Mouse (Mus musculus) CH12.LX (cell line): ENCODE data around the gene Yap1. TPM values are rescaled to one million over a fixed set of nuclear protein-coding genes. Genes with fewer than 3 reads are reported as not detected.

Experiments
- DNase-seq: peaks from one replicate; pipeline ENCODE4 v3.0.0-alpha.2; 2013; ENCODE audit errors: extremely low read depth
- H3K27ac ChIP-seq: 2 replicates; pipeline ENCODE4 v1.5.1; 2012; ENCODE audit warnings: low read depth, mild to moderate bottlenecking, control low read depth, moderate library complexity; ENCODE audit not compliant: insufficient read depth
- H3K27me3 ChIP-seq: replicated peaks from 2 replicates; pipeline ENCODE3; 2012; ENCODE audit warnings: inconsistent platforms
- H3K36me3 ChIP-seq, 2 experiments: replicated peaks in 1 of 2; 2 replicates each; pipeline versions ENCODE3 to v1.6.1; 2012; ENCODE audit warnings: inconsistent platforms in 1 of 2, low read length in 1 of 2, mild to moderate bottlenecking in 1 of 2, mixed read lengths in 1 of 2, moderate library complexity in 1 of 2; ENCODE audit not compliant: control insufficient read depth in 1 of 2, insufficient read depth in 1 of 2
- H3K4me1 ChIP-seq, 2 experiments: 2 replicates each; pipeline ENCODE4 v1.6.1; 2012; ENCODE audit warnings: inconsistent platforms in 1 of 2, moderate library complexity in 1 of 2; ENCODE audit not compliant: insufficient read depth in 2 of 2, control insufficient read depth in 1 of 2
- H3K4me2 ChIP-seq: 2 replicates; pipeline ENCODE4 v1.6.1; 2012; ENCODE audit warnings: low read depth, mild to moderate bottlenecking, control low read depth; ENCODE audit not compliant: poor library complexity, insufficient read depth, severe bottlenecking
- H3K4me3 ChIP-seq, 3 experiments: fragments of 150-350 bp in 1 of 3; sonication (generic) in 1 of 3; replicated peaks in 1 of 3; 2 replicates each; pipeline versions ENCODE3 to v1.5.1; 2011 to 2012; ENCODE audit warnings: low read depth in 2 of 3, low read length in 2 of 3, mild to moderate bottlenecking in 2 of 3, moderate library complexity in 2 of 3, control low read depth in 1 of 3, improper control_type of control experiment in 1 of 3, inconsistent platforms in 1 of 3, mixed read lengths in 1 of 3; ENCODE audit not compliant: poor library complexity in 1 of 3
- H3K79me2 ChIP-seq: replicated peaks from 2 replicates; pipeline ENCODE4 v1.6.1; 2012; ENCODE audit warnings: mild to moderate bottlenecking, moderate library complexity; ENCODE audit not compliant: control insufficient read depth, poor library complexity, insufficient read depth, severe bottlenecking; ENCODE audit errors: extremely low read depth
- H3K9ac ChIP-seq: 2 replicates; pipeline ENCODE4 v1.6.1; 2012; ENCODE audit warnings: low read depth, mild to moderate bottlenecking, control low read depth, moderate library complexity; ENCODE audit not compliant: insufficient read depth
- H3K9me3 ChIP-seq: replicated peaks from 2 replicates; pipeline ENCODE3; 2012; ENCODE audit warnings: low read length, inconsistent platforms, mixed read lengths
- BHLHE40 ChIP-seq: IDR thresholded peaks from 2 replicates; pipeline ENCODE4 v1.6.1; 2011; ENCODE audit warnings: mild to moderate bottlenecking, low read depth, low read length, improper control_type of control experiment
- CHD1 ChIP-seq: IDR thresholded peaks from 2 replicates; pipeline ENCODE4 v1.6.1; 2012; ENCODE audit warnings: low read depth, low read length, improper control_type of control experiment, inconsistent platforms
- CTCF ChIP-seq, 2 experiments: IDR thresholded peaks in 1 of 2; conservative IDR thresholded peaks in 1 of 2; 2 replicates each; pipeline ENCODE4 v1.5.1; 2011 to 2012; ENCODE audit warnings: low read depth in 2 of 2, low read length in 2 of 2, improper control_type of control experiment in 1 of 2, inconsistent platforms in 1 of 2, mild to moderate bottlenecking in 1 of 2, moderate library complexity in 1 of 2
- E2F4 ChIP-seq: IDR thresholded peaks from 2 replicates; pipeline ENCODE4 v1.6.1; 2011; ENCODE audit warnings: low read depth, low read length, improper control_type of control experiment; ENCODE audit not compliant: insufficient replicate concordance
- EP300 ChIP-seq: IDR thresholded peaks from 2 replicates; pipeline ENCODE4 v1.6.1; 2011; ENCODE audit warnings: low read length, improper control_type of control experiment
- ETS1 ChIP-seq: conservative IDR thresholded peaks from 2 replicates; pipeline ENCODE4 v1.6.1; 2012; ENCODE audit warnings: low read depth, mild to moderate bottlenecking, inconsistent platforms, low read length, improper control_type of control experiment, moderate library complexity
- HCFC1 ChIP-seq: IDR thresholded peaks from 2 replicates; pipeline ENCODE4 v1.6.1; 2012; ENCODE audit warnings: low read depth, mild to moderate bottlenecking, inconsistent platforms, low read length, improper control_type of control experiment
- IRF4 ChIP-seq: IDR thresholded peaks from 2 replicates; pipeline ENCODE4 v1.6.1; 2014; ENCODE audit warnings: low read depth, mild to moderate bottlenecking, inconsistent platforms, low read length, improper control_type of control experiment
- KAT2A ChIP-seq: IDR thresholded peaks from 2 replicates; pipeline ENCODE4 v1.6.1; 2012; ENCODE audit warnings: low read length, improper control_type of control experiment, inconsistent platforms; ENCODE audit not compliant: insufficient replicate concordance
- MAX ChIP-seq: IDR thresholded peaks from 2 replicates; pipeline ENCODE4 v1.6.1; 2011; ENCODE audit warnings: low read length, improper control_type of control experiment
- MEF2A ChIP-seq: IDR thresholded peaks from 2 replicates; pipeline ENCODE4 v1.6.1; 2014; ENCODE audit warnings: low read depth, mild to moderate bottlenecking, inconsistent platforms, low read length, improper control_type of control experiment, borderline replicate concordance
- MXI1 ChIP-seq: IDR thresholded peaks from 2 replicates; pipeline ENCODE4 v1.6.1; 2011; ENCODE audit warnings: mild to moderate bottlenecking, low read depth, low read length, improper control_type of control experiment
- MYC ChIP-seq: IDR thresholded peaks from 2 replicates; pipeline ENCODE4 v1.6.1; 2011; ENCODE audit warnings: low read depth, mild to moderate bottlenecking, improper control_type of control experiment, low read length
- NELFE ChIP-seq: IDR thresholded peaks from 2 replicates; pipeline ENCODE4 v1.6.1; 2011; ENCODE audit warnings: low read depth, low read length, improper control_type of control experiment
- NRF1 ChIP-seq: IDR thresholded peaks from 2 replicates; pipeline ENCODE4 v1.6.1; 2014; ENCODE audit warnings: low read depth, mild to moderate bottlenecking, inconsistent platforms, low read length, improper control_type of control experiment, moderate library complexity
- PAX5 ChIP-seq: IDR thresholded peaks from 2 replicates; pipeline ENCODE4 v1.6.1; 2012; ENCODE audit warnings: low read length, inconsistent platforms, mixed read lengths
- POLR2AphosphoS2 ChIP-seq: IDR thresholded peaks from 2 replicates; pipeline ENCODE4 v1.6.1; 2011; ENCODE audit warnings: low read depth, low read length, improper control_type of control experiment
- RAD21 ChIP-seq: IDR thresholded peaks from 2 replicates; pipeline ENCODE4 v1.6.1; 2011; ENCODE audit warnings: low read depth, mild to moderate bottlenecking, low read length, improper control_type of control experiment, moderate library complexity
- SMC3 ChIP-seq: IDR thresholded peaks from 2 replicates; pipeline ENCODE4 v1.6.1; 2011; ENCODE audit warnings: low read depth, low read length, improper control_type of control experiment
- TBP ChIP-seq: conservative IDR thresholded peaks from 2 replicates; pipeline ENCODE4 v1.6.1; 2011; ENCODE audit warnings: low read depth, low read length, improper control_type of control experiment
- USF1 ChIP-seq: IDR thresholded peaks from 2 replicates; pipeline ENCODE4 v1.6.1; 2014; ENCODE audit warnings: low read depth, mild to moderate bottlenecking, inconsistent platforms, low read length, improper control_type of control experiment
- USF2 ChIP-seq: conservative IDR thresholded peaks from 2 replicates; pipeline ENCODE4 v1.6.1; 2011; ENCODE audit warnings: low read depth, low read length, improper control_type of control experiment
- ZC3H11A ChIP-seq: IDR thresholded peaks from 2 replicates; pipeline ENCODE4 v1.6.1; 2012; ENCODE audit warnings: low read depth, mild to moderate bottlenecking, inconsistent platforms, low read length, improper control_type of control experiment
- ZNF384 ChIP-seq: IDR thresholded peaks from 2 replicates; pipeline ENCODE4 v1.6.1; 2012; ENCODE audit warnings: low read depth, low read length, improper control_type of control experiment, inconsistent platforms
- dilution Hi-C: fragments of 300-500 bp; cut with MboI; formaldehyde crosslinking; loops from 2 replicates; pipeline ENCODE4 v1.14.3; 2020; ENCODE audit warnings: low sequenced_read_pairs; ENCODE audit not compliant: extremely low pct_unique_long_range_greater_than_20kb, extremely low pct_ligation_motif_present
- in situ Hi-C: fragments of 300-500 bp; cut with MboI; formaldehyde crosslinking; loops from 3 replicates; pipeline ENCODE4 v1.14.3; 2019; ENCODE audit warnings: low sequenced_read_pairs, low pct_ligation_motif_present, low pct_unique_long_range_greater_than_20kb, mixed read lengths
- polyA plus RNA-seq: library from polyadenylated mRNA; unstranded; fragments of >175 nt; gene quantifications from 2 replicates; pipeline ENCODE4 v1.2.1, GENCODE M21; 2012; ENCODE audit warnings: low read depth; ENCODE audit not compliant: insufficient read length
- total RNA-seq, 2 experiments: library from RNA; depleted of rRNA; stranded (reverse); fragments of 300-350 nt in 1 of 2; fragments of >200 nt in 1 of 2; gene quantifications; 2 replicates each; pipeline ENCODE4 v1.2.3; 2012 to 2014

The Yap1 gene
- total and polyA plus RNA-seq, 3 experiments, result 0.06 TPM; not detected in 2

DNA sequence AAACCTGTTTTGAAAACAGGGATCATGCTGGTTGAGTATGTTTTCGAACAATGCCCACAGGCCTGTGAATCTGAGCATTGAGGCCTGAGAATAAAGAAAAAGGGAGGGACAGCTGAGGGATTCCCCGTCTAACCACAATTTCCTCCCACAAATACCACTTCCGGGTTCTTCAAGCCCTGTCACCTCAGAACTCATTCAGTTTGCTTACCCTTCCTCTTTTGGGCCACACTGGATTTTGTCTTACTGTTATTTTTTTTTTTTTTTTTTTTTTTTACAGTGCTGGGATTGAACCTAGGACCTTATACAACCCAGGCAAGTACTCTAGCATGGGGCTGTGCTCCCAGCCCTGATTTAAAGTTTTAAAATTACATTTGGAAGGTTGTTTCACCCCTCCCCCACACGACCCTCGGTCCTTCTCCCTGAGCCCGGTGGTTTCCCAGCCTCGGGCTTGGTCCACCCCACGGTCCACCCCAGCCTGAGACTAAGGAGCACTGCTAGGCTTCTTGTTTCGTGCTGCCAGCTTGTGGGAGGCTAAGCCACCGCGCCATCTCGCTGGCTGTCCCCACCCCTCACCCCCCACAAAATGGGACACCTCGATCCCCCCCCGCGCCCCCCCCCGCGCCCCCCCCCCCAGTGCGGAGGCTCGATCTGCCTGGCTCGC is 13.0 kb upstream of the Yap1 start (continued):
- TF ChIP-seq SMC3, result no peak
- 0 out of 2 replicates have a peak, but pooled peaks have one; percentile 16 for TF ChIP-seq HCFC1

- no peak for TF ChIP-seq ZNF384
- TF ChIP-seq ETS1, result no peak
- TF ChIP-seq POLR2AphosphoS2, result no peak
- TF ChIP-seq MEF2A, result no peak
- no peak for TF ChIP-seq HCFC1
- no peak for TF ChIP-seq ZC3H11A
- TF ChIP-seq CHD1, result no peak
- TF ChIP-seq CTCF (conservative IDR thresholded peaks at IDR 0.05 in 1 of 2, IDR thresholded peaks at IDR 0.05 in 1 of 2; ENCODE audit: low read depth in 2 of 2, low read length in 2 of 2), result no peak
- no peak for TF ChIP-seq MYC
- no peak for TF ChIP-seq NELFE
- TF ChIP-seq EP300, result no peak
- TF ChIP-seq E2F4, result no peak
- Histone ChIP-seq H3K27ac (no peak overlapping the region), H3K9ac (no peak overlapping the region), H3K9me3 (peaks cover 15% of the 10 kb centered on the region), H3K36me3 (no peaks in the 10 kb centered on the region), H3K27me3 (no peaks in the 10 kb centered on the region), H3K4me1 (0 out of 4 replicates have a peak, but pooled peaks cover 0 to 2% of the 10 kb centered on the region in 2 experiments), H3K4me3 (no peak overlapping the region), H3K4me2 (no peak overlapping the region), H3K79me2 (no peaks in the 10 kb centered on the region)
- in situ Hi-C loops, result no loop called here
- dilution Hi-C loops, result no loop called here
- no peak for DNase-seq
Observed at GRCm38 (mm10) chr9:8003301-8004271, 810 bp downstream of the Yap1 start.

GRCm38 (mm10) chr9:8002806-8003205 is 1.6 kb downstream of the Yap1 start:
- in situ Hi-C loops, result no loop called here
- dilution Hi-C loops, result no loop called here
- no peaks in the 10 kb centered on the region for H3K79me2 ChIP-seq
- H3K4me2 ChIP-seq, result no peak overlapping the region
- no peaks in the 10 kb centered on the region for H3K36me3 ChIP-seq
- no peak overlapping the region for H3K27ac ChIP-seq
- no peak overlapping the region for H3K9ac ChIP-seq
- 0 out of 4 replicates have a peak, but pooled peaks cover 0 to 2% of the 10 kb centered on the region in 2 experiments for H3K4me1 ChIP-seq
- H3K4me3 ChIP-seq, result no peak overlapping the region
- H3K9me3 ChIP-seq, result peaks cover 15% of the 10 kb centered on the region
- no peak for DNase-seq
- no peaks in the 10 kb centered on the region for H3K27me3 ChIP-seq
- TF ChIP-seq EP300 (no peak), IRF4 (no peak), MYC (no peak), PAX5 (no peak), ZC3H11A (no peak), BHLHE40 (no peak), E2F4 (no peak), HCFC1 (no peak), USF1 (no peak), NRF1 (no peak), MXI1 (no peak), TBP (no peak), RAD21 (no peak), CHD1 (no peak), MAX (no peak), KAT2A (no peak), USF2 (no peak)
- TF ChIP-seq, all 38 proteins: peak for 0
